Mouse (Mus musculus) G1E-ER4 (cell line): ENCODE results near the gene Kcnh3. TPM values are rescaled to one million over a fixed set of nuclear protein-coding genes. Genes with fewer than 3 reads are reported as not detected.

Source experiments
- GATA1 ChIP-seq: IDR thresholded peaks from one replicate; pipeline ENCODE4 v1.8.0; 2012; ENCODE audit warnings: low read length, inconsistent platforms
- polyA plus RNA-seq: library from polyadenylated mRNA; stranded (reverse); fragments of >175 nt; gene quantifications from 2 replicates; pipeline ENCODE4 v1.2.3, GENCODE M21; 2012

Gene Kcnh3
- not detected in 2 replicates for polyA plus RNA-seq

DNA sequence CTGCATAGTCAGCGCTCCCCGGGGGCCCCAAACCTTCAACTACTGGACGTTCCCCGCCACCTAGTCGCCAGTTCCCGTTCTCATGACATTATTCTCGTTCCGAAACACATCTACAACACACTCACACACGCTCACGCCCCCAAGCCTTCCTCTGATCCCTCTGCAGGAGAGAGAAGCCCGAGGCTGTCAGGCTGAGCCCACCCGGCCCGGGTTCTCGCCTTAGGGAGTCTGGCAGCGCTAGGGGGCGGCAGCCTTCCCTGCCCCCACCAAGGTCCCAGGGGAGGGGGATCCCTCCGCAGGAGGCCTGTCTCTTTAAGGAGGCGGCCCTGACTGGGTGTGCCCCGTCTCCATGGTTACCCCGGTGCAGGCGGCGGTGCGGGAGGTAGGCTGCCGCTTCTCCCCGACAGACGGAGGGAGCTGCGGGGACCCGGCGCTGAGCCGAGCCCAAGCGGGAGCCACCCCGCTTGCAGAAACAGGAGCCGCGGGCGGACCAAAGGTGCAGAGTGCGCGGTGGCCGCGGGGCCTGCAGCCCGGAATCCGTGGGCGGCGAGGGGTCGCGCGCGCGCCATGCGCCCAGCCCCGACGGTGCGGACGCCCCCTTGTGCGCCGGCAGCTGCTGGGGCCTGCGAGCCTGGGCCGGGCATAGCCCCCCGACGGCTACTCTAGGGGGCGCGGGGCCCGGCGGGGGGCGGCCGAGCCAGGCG lies at the start of gene Kcnh3:
Kcnh3 (plus strand) TSS at position 654 of the 704 bp plus-strand sequence.
- no peak for TF ChIP-seq GATA1

- TF ChIP-seq GATA1: no peak
Measured at GRCm38 (mm10) chr15:99179639-99180038, 45.0 kb upstream of the Kcnh3 start.

GRCm38 (mm10) chr15:99184217-99184914 lies 40.3 kb upstream of the Kcnh3 start:
- no peak for TF ChIP-seq GATA1

GRCm38 (mm10) chr15:99194358-99194757 lies 30.3 kb upstream of the Kcnh3 start:
- no peak for TF ChIP-seq GATA1

DNA sequence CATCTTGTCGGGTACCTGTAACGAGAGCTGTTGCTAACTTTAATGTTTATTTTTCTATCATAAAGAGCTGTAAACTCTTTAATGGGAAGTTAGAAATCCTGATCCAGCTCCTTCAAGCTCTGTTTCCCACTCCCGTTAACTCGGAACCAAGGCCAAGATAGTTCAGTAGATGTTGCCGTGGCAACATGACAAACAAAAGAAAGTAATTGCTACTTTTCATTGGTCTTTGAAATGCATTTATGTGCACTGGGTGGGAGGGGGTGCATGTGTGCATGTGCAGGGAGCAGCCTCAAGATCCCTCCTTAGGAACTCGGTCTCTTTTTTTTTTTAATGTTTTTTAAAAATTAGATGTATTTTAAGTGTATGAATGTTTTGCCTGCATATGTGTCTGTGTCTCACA lies 29.6 kb upstream of the Kcnh3 start:
- TF ChIP-seq GATA1: no peak

GRCm38 (mm10) chr15:99198761-99199160 lies 25.9 kb upstream of the Kcnh3 start:
- TF ChIP-seq GATA1: no peak

GRCm38 (mm10) chr15:99205959-99206358 lies 18.7 kb upstream of the Kcnh3 start:
- TF ChIP-seq GATA1: no peak

- TF ChIP-seq GATA1: no peak
Measured at GRCm38 (mm10) chr15:99213183-99213582, 11.5 kb upstream of the Kcnh3 start.

- no peak for TF ChIP-seq GATA1
Measured at GRCm38 (mm10) chr15:99214941-99215340, 9.7 kb upstream of the Kcnh3 start.

DNA sequence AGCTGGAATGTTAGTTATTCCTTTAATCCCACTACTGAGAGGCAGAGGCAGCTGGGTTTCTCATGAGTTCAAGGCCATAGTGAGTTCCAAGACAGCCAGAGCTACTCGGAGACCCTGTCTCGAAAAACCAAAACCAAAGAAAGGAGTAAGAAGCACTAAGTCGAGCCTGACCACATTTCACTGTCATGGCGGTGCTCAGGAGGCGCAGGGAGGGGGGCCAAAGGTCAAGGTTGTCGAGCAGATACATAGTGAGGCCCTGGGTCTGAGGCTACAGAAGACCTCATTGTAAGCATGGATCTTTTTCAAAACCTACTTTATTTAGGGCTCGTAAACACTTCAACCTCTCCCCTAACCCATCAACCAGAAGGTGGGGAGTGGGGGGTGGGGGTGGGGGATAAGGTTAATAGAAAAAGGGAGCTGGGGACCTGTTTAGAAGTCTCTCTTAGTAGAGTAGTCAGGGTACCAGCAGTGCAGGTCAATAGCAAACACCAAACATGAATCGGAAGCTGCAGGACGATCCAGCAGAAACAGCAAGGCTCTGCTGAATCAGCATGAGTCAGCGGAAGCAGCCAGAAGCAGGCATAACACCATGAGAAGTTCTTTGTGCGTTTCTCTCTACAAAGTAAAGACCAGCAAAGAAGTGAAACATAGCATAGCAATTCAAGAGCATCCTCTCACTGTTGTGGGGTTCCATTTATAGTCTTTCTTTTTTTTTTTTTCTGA lies 8.8 kb upstream of the Kcnh3 start:
- no peak for TF ChIP-seq GATA1

DNA sequence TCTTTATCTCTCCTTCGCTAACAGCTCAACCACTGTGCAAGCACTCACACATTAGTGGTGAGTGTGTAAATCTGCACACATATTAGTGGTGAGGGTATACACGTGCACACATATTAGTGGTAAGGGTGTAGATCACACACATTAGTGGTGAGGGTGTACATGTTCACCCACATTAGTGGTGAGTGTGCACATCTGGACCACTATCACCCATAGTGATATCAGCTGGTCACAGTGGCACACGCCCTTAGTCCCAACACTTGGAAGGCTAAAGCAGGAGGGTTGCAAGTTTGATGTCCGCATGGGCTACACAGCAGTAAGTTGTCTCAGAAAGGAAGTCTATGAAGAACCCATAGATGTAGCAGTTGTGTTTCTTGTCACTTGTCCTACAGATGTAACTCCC lies 7.0 kb upstream of the Kcnh3 start:
- TF ChIP-seq GATA1: no peak

GRCm38 (mm10) chr15:99221315-99221952 lies 3.2 kb upstream of the Kcnh3 start:
- no peak for TF ChIP-seq GATA1

GRCm38 (mm10) chr15:99222794-99223584 lies 1.7 kb upstream of the Kcnh3 start:
- no peak for TF ChIP-seq GATA1

DNA sequence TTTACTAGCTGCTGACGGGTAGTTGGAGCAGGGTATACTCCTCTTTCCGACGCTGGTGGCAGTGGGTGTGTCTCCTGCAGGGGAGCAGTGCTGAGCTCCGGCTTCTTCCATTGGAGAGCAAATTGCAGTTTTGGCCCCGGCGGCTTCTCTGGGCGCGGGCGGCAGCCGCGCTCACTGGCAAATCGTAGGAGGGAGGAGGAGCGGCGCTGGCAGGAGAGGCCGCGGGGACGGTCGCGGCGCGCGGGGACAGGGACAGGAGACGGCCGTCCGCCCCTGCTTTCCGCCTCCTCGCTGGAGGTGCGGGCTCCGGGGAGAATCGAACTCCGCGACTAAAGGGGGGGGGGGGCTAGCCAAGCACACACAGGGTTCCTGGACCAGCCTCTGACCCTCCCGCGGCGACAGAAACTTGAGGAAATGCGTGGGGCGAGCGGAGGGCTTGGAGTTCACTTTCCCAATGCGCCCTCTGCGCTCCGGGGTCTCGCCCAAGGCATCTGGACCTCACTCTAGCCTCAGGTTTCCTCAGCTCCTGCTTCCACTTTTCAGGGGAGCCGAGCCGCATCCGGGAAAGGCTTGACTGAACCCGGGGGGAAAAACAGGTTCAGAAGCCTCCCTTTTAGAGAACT lies 965 bp upstream of the Kcnh3 start:
- no peak for TF ChIP-seq GATA1
